Mouse (Mus musculus) ES-CJ7 (cell line): ENCODE measurements around the gene Dnaaf2.

ENCODE experiments used
- DNase-seq: peaks from one replicate; pipeline ENCODE4 v3.0.0; 2011; ENCODE audit warnings: low read depth, low spot score

Dnaaf2 gene

DNA sequence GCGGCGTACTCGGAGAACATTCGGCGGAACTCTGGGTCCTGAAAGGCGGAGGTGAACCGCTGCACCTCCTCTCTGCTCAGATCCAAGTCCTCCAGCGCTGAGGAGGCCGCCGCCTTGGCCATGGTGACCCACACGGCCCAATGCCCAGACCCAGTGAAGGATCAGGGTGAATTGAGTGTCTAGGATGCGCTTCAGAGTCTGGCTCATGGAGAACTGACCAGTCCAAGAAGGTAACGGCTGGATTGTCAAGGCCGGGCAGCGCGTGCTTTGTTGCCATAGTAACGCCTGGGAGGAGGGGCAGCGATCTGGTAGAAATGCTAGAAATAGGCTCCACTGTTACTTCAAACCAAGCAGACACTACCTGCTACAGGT is at the start of gene Dnaaf2:
Gene Dnaaf2, minus strand, starts transcription at position 266 of the 372 bp plus-strand sequence.
- peak; percentile 61 for DNase-seq

GRCm38 (mm10) chr12:69241771-69242431 is 43.7 kb upstream of the Dnaaf2 start:
- no peak for DNase-seq

DNA sequence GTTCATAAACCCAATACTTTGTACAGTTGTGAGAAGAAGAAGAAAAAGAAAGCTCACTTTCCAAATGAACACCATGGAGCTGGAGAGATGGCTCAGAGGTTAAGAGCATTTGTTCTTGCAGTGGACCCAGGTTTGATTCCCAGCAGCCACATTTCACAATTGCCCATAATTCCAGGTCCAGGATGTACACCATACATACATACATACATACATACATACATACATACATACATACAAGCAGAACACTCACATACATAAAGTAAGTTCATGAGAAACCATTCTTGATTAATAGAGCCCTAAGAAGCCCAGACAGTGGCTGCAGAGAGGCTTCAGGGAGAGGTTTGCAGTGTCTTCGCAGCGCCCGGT is 43.2 kb upstream of the Dnaaf2 start:
- DNase-seq = no peak

DNA sequence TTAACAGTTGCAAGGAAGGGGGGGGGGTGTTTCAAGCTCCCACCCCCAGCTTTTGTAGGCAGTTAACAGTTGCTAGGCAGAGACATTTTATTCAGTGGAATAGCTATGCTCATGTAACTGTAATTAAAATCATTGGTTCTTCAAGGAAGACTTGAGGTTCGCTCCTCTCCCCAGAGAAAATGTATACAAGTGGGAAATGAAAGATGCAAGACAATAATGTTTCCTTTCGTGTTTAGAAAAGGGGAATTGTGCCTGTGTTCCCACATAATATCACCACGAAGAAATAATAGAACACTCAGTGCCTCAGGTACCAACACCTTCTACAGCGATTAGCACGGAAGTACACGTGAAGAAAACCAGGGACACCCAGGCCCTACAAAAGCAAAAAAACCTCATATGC is 42.6 kb upstream of the Dnaaf2 start, which contains the start of gene Klhdc1:
Gene Klhdc1, plus strand, starts transcription at position 301 of the 400 bp plus-strand sequence.
- no peak for DNase-seq

- peak; percentile 33 for DNase-seq
Measured at GRCm38 (mm10) chr12:69238284-69238683, 40.1 kb upstream of the Dnaaf2 start.

GRCm38 (mm10) chr12:69235782-69236181 is 37.6 kb upstream of the Dnaaf2 start:
- no peak for DNase-seq

DNA sequence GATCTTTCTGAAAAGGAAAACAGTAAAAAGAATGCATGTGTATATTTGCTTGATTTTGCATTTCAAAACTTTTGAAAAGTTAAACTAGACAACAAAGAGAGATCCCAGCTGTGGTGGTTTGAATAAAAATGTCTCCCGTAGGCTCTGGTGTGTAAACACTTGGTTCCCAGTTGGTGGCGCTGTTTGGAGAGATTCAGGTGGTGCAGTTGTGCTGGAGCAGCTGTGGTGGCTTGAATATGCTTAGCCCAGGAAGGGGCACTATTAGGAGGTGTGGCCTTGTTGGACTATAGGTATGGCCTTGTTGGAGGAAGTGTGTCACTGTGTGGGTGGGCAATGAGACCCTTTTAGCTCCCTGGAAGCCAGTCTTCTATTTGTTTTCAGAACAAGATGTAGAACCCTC is 31.0 kb upstream of the Dnaaf2 start:
- peak; percentile 91 for DNase-seq

DNA sequence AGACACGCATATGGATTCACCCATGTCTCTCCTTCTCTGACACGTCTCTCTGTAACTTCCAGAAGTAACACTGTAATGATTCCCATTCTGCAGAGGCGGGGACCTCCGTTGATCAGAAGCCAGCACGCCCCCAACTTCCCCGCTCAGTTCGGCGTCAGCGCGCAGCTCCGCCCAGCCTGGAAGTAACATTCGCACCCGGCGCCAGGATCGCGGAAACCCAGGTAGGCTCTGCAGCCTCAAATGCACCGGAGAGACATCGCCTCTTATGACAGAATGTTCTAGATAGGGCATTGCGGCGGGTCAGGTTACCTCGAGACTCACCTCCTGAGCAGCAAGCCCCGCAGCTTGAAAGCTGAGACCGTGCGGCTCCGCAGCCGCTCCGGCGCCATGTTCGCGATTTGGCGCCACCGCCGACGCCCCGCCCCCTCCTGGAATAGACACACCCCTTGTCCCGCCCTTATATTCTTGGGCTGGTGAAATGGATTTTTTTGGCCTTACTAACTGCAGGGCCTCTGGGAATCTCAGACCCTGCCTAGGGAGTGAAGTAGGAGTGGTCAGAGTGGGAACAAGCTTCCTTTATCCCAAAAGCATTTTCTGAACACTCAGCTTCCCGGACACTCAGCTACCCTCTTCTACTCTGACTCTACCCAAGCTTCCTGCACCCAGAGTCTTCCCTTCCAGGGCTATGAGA is 29.7 kb upstream of the Dnaaf2 start, which contains the start of gene Pole2:
Gene Pole2, minus strand, starts transcription at position 420 of the 691 bp plus-strand sequence.
- peak; percentile 86 for DNase-seq

DNA sequence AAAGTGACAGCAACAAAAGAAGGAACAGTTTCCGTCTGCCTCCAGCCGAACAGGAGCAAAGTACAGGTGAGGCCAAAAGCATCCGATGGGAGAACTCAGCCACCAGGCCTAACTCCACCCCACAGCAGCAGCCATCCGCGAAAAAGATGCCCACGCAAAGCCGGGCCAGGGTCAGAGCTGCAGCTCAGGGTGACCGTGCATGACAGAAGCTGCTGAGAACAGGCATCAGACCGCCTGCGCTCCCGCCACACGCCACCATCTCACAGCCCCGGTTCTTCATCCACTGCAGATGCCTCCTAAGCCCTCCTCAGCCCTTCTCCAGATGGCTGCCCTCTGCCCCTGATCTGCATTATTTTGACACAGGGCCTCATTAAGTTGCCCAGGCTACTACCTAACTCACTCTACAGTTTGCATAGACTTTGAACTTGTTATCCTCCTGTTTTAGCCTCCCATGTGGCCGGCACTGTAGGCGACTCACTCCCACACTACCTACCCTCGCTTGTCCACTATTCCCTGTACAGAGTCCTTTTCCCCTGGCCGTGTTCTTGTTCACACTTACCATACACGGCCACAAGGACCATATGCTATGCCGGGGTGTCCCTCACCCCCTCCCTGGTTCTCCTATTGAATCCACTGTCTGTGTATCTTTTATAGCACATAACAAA is 22.5 kb upstream of the Dnaaf2 start:
- no peak for DNase-seq

- no peak for DNase-seq
Measured at GRCm38 (mm10) chr12:69216587-69216986, 18.4 kb upstream of the Dnaaf2 start.

GRCm38 (mm10) chr12:69215000-69215785 is 17.0 kb upstream of the Dnaaf2 start:
- no peak for DNase-seq

GRCm38 (mm10) chr12:69214393-69214792 is 16.2 kb upstream of the Dnaaf2 start:
- no peak for DNase-seq

GRCm38 (mm10) chr12:69213186-69213777 is 15.1 kb upstream of the Dnaaf2 start:
- DNase-seq = no peak

GRCm38 (mm10) chr12:69211057-69211456 is 12.8 kb upstream of the Dnaaf2 start:
- peak; percentile 58 for DNase-seq

- DNase-seq = peak; percentile 92
Measured at GRCm38 (mm10) chr12:69210056-69210979, 12.1 kb upstream of the Dnaaf2 start.

DNA sequence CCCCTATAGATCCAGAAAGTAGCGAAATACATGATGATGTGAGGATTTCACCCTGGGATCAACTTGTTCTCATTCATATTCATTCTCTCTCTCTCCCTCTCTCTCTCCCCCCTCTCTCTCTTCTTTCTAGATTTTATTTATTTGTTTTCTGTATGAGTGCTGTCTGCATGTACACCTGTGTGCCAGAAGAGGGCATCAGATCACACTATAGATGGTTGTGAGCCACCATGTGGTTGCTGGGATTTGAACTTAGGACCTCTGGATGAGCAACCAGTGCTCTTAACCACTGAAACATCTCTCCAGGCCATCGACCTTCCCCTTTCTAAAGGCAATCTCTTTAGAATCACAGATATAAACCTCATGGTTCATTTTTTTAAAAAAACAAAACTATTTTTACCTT is 10.3 kb upstream of the Dnaaf2 start:
- peak; percentile 62 for DNase-seq

GRCm38 (mm10) chr12:69207926-69208325 is 9.7 kb upstream of the Dnaaf2 start:
- no peak for DNase-seq

GRCm38 (mm10) chr12:69207396-69207795 is 9.2 kb upstream of the Dnaaf2 start:
- DNase-seq = no peak

- DNase-seq = no peak
Measured at GRCm38 (mm10) chr12:69204052-69204833, 6.0 kb upstream of the Dnaaf2 start, which contains the start of gene Gm49384. Gm49384 (minus strand) TSS chr12:69204267.
